Mouse (Mus musculus) brown adipose tissue, adult 24 weeks (tissue): ENCODE results near the gene Letm1. TPM values are rescaled to one million over a fixed set of nuclear protein-coding genes. Genes with fewer than 3 reads are reported as not detected.

Experiments
- polyA plus RNA-seq: library from polyadenylated mRNA; stranded (reverse); fragments of >200 nt; gene quantifications from 2 replicates; pipeline ENCODE4 v1.2.4, GENCODE M21; 2012; ENCODE audit not compliant: missing spikeins, insufficient read depth, insufficient read length

Gene Letm1
- polyA plus RNA-seq, 1 experiment, result 124 TPM

Other genes with a start within 250 kb of the Letm1 start
- gene Fam53a, start 153.2 kb downstream of the Letm1 start, polyA plus RNA-seq, result 13.6 and 14.7 TPM in 2 replicates
- gene Gm9903, start 152.9 kb downstream of the Letm1 start, polyA plus RNA-seq, result not detected in 2 replicates
- 30.5 and 58.5 TPM in 2 replicates for gene Slbp, start 130.2 kb downstream of the Letm1 start, polyA plus RNA-seq
- gene Tacc3, start 124.7 kb downstream of the Letm1 start, polyA plus RNA-seq, result 3.3 and 3.5 TPM in 2 replicates
- gene Tmem129, start 124.4 kb downstream of the Letm1 start, polyA plus RNA-seq, result 16.3 and 19.4 TPM in 2 replicates
- 1.0 and 3.5 TPM in 2 replicates for gene Fgfr3, start 61.1 kb downstream of the Letm1 start, polyA plus RNA-seq
- 5.2 and 5.3 TPM in 2 replicates for gene Nsd2, start 37.9 kb upstream of the Letm1 start, polyA plus RNA-seq
- gene Nelfa, start 153.6 kb upstream of the Letm1 start, polyA plus RNA-seq, result 8.4 and 9.2 TPM in 2 replicates
- gene Gm1673, start 200.6 kb upstream of the Letm1 start, polyA plus RNA-seq, result 2.5 TPM in 1 of 2 replicates, not detected in the other
- gene Nat8l, start 213.2 kb upstream of the Letm1 start, polyA plus RNA-seq, result 66.7 and 81.4 TPM in 2 replicates